Mouse (Mus musculus) retina, postnatal 7 days (tissue): ENCODE results near the gene Pla2g6.

Experiments used
- DNase-seq: peaks from one replicate; pipeline ENCODE4 v3.0.0-alpha.2; 2012; ENCODE audit warnings: low read depth, low spot score

Pla2g6 gene

DNA sequence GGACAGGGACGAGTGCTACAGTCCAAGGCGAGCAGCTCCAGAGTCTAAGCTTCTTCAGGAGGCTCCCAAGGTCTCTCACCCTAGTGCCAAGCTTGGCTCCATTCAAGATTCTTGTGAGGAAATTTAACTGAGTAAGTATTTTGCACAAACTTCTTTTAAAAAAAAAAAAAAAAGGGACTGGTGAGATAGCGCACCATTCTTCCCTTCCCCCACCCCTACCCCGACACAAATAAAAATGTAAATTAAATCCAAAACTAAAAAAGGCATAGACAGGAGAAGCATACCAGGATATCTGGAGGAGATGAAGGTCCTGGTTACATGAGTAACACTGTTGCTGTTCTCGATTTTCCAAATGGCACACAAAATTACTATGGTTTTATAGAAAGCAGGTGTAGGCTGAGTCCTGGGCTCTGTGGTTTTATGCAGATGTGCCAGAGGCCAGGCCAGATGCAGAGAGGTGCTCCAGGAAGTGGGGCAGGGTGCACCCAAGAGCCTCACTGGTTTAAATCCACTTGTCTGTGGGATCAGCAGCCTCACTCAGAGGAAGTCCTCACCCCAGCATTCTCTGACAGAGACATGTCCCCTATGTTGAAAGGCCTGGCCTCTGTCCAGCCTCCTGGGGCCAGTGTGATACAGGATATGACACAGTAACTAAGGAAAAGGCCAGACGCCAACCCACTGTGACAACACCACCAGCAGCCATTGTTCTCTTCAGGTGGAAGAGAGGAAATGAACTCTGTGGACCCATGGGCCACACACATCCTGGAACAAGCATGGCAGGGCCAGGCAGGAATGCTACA is 5.0 kb downstream of the Pla2g6 start:
- no peak for DNase-seq

DNA sequence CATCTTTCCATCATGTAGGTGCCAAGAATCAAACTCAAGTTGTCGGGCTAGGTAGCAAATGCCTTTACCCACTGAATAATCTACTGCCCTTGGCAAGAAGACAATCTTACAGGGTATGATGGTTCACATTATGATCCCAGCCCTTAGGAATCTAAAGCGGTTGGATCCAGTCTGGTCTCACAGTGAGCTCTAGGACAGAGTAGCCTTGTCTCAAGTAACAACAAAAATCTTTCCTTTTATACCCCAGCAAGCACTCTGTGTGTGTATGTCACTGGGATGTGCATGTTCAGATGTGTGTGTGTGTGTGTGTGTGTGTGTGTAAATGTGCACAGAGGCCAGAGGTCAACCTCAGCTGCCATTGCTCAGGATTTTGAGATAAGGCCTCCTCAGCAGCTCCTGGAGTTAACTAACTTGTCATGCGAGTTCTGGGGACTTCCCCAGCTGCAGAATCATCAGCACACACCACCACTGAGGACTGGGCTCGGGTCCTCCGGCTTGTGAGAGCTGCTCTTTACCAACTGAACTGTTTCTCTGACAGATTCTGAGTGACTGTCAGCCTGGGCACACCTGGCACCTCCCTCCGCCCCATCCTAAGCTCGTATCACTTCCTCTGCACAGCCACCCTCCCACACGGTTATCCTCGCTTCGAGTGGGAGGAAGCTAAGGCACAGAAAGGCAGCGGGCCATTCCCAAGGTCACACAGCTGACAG is 5.8 kb downstream of the Pla2g6 start:
- DNase-seq: no peak

DNA sequence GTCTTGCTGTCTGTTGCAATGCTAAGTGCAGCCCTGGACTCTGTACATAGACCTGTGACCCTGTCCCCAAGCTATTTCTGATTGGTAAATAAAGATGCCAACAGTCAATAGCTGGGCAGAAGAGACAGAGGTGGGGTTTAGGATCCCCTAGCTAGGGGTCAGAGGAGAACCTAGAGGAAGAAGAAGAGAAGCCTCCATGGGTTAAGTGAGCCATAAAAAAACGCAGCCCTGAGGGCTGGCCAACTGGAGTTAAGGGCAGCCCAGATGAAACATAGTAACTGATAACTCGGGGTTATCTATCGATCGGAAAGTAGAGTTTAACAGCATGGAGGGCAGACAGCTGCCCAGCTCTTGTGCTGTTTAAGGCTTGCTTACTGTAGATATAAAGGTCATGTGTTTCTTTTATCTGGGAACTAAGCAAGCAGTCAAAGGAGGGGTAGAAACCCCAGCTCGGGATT is 6.4 kb downstream of the Pla2g6 start:
- no peak for DNase-seq

- no peak for DNase-seq
Measured at GRCm38 (mm10) chr15:79313848-79314369, 14.3 kb downstream of the Pla2g6 start.

DNA sequence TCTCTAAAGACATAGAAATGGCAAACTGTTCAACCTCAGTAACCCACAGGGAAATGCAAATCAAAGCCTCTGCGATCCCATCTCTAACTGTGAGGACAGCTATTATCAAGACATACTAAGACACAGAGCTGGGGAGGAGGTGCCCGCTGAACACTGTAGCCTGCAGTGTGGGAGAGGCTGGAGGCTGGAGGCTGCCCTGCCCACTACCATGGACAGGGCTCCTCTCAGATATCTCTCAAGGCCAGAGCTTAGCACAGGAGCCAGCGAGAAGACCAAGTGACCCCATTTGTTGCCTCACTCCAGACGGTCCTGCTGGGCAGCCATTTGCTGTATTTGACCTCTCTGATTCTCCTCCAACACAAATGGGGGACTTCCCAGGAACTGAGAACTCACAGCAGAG is 20.3 kb downstream of the Pla2g6 start:
- DNase-seq: no peak

DNA sequence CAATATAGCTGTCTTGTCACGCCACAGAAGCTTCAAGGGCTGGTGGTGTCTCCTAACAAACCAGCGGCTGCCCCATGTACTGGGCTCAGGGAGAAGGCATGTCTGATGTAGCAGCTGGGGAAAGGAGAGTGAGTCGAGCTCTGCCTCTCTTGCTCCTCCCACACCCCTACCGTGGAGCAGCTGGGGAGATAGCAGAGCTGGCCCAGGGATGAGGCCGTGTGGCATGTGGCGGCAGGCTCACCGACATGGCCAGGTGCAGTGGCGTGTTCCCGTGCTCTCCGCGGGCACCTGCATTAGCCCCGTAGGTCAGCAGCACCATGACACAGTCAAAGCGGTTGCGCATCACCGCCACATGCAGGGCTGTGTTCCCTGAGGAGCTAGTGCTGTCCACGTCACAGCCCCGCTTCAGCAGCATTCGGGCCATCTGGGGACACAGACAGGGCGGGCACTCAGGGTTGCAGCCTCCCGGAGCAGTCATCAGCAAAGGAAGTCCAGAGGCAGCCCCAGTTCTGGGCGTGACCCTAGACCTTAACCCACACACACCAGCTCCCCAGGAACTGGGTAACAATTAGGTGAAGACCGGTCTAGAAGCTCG is 22.1 kb downstream of the Pla2g6 start:
- no peak for DNase-seq

- no peak for DNase-seq
Measured at GRCm38 (mm10) chr15:79304832-79305231, 23.4 kb downstream of the Pla2g6 start.

GRCm38 (mm10) chr15:79303725-79304124 is 24.5 kb downstream of the Pla2g6 start:
- no peak for DNase-seq

- DNase-seq: no peak
Measured at GRCm38 (mm10) chr15:79299563-79300155, 28.5 kb downstream of the Pla2g6 start.

- no peak for DNase-seq
Measured at GRCm38 (mm10) chr15:79298553-79298952, 29.6 kb downstream of the Pla2g6 start.

DNA sequence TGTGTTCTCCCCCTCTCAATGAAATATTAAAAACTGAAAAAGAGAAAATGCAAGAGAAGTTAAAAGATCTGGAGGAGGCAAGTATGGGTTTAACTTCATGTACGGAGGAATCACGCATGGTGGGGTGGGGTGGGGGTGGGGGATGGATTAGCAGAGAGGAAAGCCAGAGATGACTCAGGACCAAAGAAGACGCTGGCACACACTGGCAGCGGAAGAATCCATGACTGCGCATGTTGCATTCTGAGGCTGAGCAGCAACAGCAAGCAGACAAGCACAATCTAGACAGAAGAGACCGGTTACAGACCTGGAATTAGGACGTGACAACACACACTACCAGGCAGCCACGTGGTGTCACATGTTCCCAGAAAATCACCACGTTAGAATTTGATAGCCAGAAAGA is 35.4 kb downstream of the Pla2g6 start:
- DNase-seq: no peak

GRCm38 (mm10) chr15:79290340-79290739 is 37.9 kb downstream of the Pla2g6 start:
- no peak for DNase-seq

DNA sequence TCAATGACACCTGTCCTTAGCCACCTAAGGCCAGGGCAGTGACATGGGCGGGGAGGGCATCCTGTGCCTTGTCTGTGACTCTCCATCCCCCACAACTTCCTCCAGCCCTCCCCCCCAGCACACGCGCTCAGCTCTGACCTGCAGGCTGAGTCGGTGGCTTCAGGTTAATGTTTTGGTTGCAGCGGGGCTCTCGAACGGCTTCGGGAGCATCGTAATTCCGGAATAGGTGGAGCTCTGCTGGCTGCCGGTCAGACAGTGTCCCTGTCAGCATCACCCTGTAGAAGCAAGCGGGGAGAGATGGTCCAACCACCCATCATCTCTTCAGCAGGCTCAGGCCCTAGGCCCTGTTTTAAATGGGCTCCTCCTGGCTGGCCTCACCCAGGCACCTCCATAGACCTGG is 38.7 kb downstream of the Pla2g6 start:
- DNase-seq: no peak

DNA sequence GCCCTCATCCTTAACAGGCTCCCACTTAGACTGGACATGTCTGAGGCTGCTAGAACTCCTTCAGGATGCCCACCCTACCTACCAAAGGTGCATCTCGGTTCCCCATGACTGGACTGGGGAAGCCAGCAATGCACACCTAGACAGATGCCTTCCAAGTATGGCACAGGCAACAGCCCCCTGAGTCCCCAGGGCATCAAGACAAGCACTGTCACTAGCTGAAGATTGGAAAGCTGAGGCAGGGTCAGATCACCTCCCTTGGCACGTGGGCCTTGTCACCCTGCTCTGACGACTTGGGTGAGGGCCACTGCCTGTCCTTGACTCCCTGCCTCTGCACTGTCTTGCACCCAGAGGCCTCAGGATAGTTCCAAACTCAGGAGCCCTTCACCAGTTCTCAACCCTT is 39.8 kb downstream of the Pla2g6 start:
- DNase-seq: no peak

GRCm38 (mm10) chr15:79287091-79287490 is 41.1 kb downstream of the Pla2g6 start:
- no peak for DNase-seq

DNA sequence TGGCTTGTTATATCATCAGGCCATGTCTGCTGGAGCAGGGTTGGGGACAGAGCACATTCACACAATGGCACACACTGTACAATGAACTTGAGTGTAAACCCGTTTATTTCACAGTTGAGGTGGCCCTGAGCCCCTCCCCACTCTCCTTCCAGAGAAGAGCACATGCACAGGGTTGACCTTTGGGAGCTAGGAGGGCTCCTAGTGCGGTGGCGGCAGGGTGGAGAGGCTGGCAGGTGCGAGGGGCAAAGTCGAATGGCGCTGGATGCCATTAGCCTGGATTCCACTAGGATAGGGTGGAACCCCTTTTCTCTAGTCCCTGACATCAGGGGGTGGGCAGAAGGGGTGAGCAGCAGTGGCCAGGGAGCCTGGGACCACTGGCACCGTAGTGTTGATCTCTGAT is 42.0 kb downstream of the Pla2g6 start:
- no peak for DNase-seq

DNA sequence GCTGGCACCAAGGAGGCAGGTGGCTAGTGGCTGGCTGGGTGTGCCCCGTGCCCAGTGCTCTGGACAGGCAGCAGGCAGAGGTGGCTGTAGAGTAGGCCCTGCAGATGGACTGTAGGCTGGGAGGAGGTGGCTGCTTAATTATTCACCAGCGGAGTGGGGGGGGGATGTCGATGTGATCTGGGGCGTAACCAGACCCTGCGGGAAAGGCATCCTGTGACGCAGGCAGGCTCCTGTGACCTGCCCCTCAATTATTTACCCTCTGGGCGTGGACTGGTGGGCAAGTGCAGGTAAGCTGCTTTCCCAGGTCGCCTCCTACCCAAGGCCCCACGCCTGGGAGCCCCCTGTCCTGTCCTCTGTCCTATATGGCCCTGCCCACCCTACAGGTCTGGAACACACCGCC is 42.8 kb downstream of the Pla2g6 start, which contains the start of gene Baiap2l2:
Gene Baiap2l2 (minus strand): TSS at position 139 of the 400 bp plus-strand sequence.
- DNase-seq: no peak

- no peak for DNase-seq
Measured at GRCm38 (mm10) chr15:79283371-79283770, 44.8 kb downstream of the Pla2g6 start.

DNA sequence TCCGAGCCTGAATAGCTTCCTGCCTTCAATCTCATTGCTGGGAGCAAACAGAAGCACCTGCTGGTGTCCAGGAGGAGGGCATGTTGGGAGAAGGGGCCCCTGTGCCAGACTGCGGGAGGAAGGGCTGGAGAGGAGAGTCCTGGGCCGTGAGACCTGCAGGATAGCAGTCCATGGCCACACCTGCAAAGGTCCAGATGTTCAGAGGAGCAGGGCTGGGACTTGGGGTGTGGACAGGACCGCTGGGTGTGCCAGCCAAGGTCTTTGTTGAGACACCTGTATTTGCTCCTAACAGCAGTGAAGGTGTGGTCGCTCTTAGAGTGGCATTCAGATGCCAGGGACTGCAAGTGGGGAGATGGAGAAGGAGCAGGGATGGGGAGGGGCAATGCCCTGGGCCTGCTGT is 45.8 kb downstream of the Pla2g6 start:
- no peak for DNase-seq

GRCm38 (mm10) chr15:79281389-79281788 is 46.8 kb downstream of the Pla2g6 start:
- no peak for DNase-seq

DNA sequence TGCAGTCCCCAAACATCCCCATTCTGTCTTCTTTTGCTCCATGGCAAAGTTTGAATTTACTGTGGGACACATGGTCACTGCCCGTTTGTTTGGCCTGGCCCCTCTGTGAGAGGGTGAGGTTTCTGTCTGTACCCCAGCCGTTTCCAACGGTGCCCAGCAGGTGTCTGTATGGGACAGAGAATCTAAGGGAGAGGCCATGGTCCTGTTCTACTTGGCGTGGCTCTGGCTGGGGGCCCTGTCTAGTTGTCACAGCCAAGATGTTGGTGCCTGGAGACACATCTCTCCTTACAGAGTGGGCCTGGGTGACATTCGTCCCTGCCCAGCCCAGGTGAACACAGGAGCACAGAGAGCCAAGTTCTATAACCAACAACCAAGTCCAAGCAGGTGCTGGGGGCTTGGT is 47.3 kb downstream of the Pla2g6 start:
- no peak for DNase-seq

- no peak for DNase-seq
Measured at GRCm38 (mm10) chr15:79280209-79280608, 48.0 kb downstream of the Pla2g6 start.
